Mouse (Mus musculus) brain, embryonic 14.5 days (tissue): ENCODE measurements at regions not wholly inside any gene's neighbourhood (a gene's known extent, or its start where the extent isn't known, plus 50 kb on each side); places are given as distances from the start of the nearest gene placed in this dataset.

ENCODE experiments used
- CTCF ChIP-seq: fragments of 200-500 bp; IDR thresholded peaks from 2 replicates; pipeline ENCODE4 v1.5.1; 2012; ENCODE audit warnings: inconsistent platforms, mild to moderate bottlenecking, moderate library complexity, borderline replicate concordance; ENCODE audit not compliant: insufficient read depth, insufficient read length; ENCODE audit errors: extremely low read depth
- POLR2A ChIP-seq: fragments of 200-500 bp; IDR thresholded peaks from 2 replicates; pipeline ENCODE4 v1.6.1; 2012; ENCODE audit warnings: mild to moderate bottlenecking, inconsistent platforms, borderline replicate concordance; ENCODE audit not compliant: poor library complexity, insufficient read depth, insufficient read length, severe bottlenecking; ENCODE audit errors: extremely low read depth

DNA sequence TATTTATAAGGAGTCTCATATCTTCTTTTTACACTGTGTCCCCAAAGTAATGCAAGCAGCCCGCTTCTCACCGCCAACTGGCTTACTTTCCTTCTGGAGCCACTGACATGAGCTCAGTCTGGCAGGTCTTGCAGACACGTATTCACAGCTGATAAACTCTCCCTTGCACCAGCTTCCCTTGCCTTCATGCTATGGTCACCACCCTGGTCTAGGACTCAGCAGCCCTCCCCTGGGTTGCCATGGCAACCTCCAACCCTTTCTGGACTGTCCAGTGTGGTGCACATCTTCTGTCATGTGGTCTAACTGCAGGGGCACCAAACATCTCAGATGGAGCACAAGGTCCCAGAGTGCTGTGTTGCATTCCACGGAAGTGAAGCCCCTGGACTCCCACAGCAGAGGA is 102.1 kb upstream of the Kazn start:
- TF ChIP-seq CTCF (no peak), POLR2A (no peak)
